Mouse (Mus musculus) limb, embryonic 13.5 days (tissue): Measurements from ENCODE around the gene Trp53inp2. TPM values are rescaled to one million over a fixed set of nuclear protein-coding genes. Genes with fewer than 3 reads are reported as not detected.

Experiments
- ATAC-seq: fragments of 200-750 bp; cut with Nextera tagmentation; 2 replicates; pipeline ENCODE4 v1.8.0; 2017; ENCODE audit warnings: low read depth, moderate number of reproducible peaks, moderate TSS enrichment; ENCODE audit not compliant: low FRiP score
- H3K27ac ChIP-seq: fragments of 300-500 bp; sonication (generic); 2 replicates; pipeline ENCODE4 v1.5.1; 2015; ENCODE audit warnings: inconsistent platforms, mild to moderate bottlenecking, moderate library complexity
- H3K27me3 ChIP-seq: fragments of 300-500 bp; sonication (generic); 2 replicates; pipeline ENCODE4 v1.6.1; 2015; ENCODE audit warnings: mild to moderate bottlenecking, inconsistent platforms
- H3K36me3 ChIP-seq: fragments of 300-500 bp; sonication (generic); 2 replicates; pipeline ENCODE4 v1.6.1; 2015; ENCODE audit warnings: inconsistent platforms, mild to moderate bottlenecking, moderate library complexity
- H3K4me1 ChIP-seq: fragments of 300-500 bp; sonication (generic); 2 replicates; pipeline ENCODE4 v1.6.1; 2015; ENCODE audit warnings: inconsistent platforms
- H3K4me2 ChIP-seq: fragments of 300-500 bp; sonication (generic); replicated peaks from 2 replicates; pipeline ENCODE4 v1.6.1; 2015; ENCODE audit warnings: inconsistent platforms, mild to moderate bottlenecking, moderate library complexity
- H3K4me3 ChIP-seq: fragments of 300-500 bp; sonication (generic); 2 replicates; pipeline ENCODE4 v1.5.1; 2015; ENCODE audit warnings: moderate library complexity, mild to moderate bottlenecking, inconsistent platforms
- H3K9ac ChIP-seq: fragments of 300-500 bp; sonication (generic); 2 replicates; pipeline ENCODE4 v1.6.1; 2015; ENCODE audit warnings: mild to moderate bottlenecking, inconsistent platforms
- H3K9me3 ChIP-seq: fragments of 300-500 bp; sonication (generic); 2 replicates; pipeline ENCODE4 v1.6.1; 2016; ENCODE audit warnings: inconsistent platforms
- WGBS: fragments of 180-500 bp; shearing (Covaris S2); methylation state at CpG from one replicate; pipeline ENCODE4 v1.1.7; 2015; 5-methylcytosine and 5-hydroxymethylcytosine counted together
- polyA plus RNA-seq: library from polyadenylated mRNA; unstranded; fragments of >200 nt; fragmentation: Nextera tagmentation; extraction: Ambion mirVana; gene quantifications from 2 replicates; pipeline ENCODE4 v1.2.1, GENCODE M21; 2015

Trp53inp2 gene
- polyA plus RNA-seq: 17.7 and 20.9 TPM in 2 replicates

DNA sequence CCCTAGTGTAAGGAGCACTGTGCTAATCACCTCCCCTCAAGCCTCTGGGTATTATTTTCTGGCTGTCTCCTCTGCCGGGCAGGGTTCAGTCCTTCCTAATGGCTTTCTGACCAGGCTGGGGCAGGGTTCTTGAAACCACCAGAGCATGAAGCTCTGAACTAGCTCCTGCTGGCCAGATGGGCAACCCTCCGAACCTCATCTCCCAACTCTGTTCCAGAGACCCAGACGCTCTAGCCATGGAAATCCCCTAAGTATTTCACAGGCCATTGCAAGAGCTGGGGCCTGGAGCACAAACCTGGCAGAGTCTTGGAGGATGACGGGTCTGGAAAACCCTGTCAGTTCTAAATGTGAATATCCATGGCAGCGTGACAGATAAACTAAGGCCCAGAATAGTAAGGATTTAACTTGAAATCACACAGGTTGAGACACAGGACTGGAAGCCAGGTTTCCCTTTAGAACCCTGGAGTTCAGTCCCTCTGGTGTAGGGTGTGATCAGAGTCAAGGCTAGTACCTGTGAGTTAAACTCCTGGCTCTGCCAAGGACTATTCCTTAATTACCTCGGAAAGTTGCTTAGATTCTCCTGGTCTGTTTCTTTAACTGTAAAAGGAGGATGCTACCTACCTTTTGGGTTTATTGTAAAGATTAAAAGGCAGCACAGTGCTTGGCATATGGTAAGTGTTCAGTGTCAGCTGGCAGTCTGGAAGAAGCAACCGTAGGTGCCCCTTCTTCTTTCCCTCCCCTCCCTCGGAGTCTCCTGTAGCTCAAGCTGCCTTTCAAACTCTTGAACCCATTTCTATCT is at the start of gene Trp53inp2:
Gene Trp53inp2 (plus strand): TSS at position 799 of the 799 bp plus-strand sequence.
- H3K27me3 ChIP-seq: peaks cover 9% of the 10 kb centered on the region

DNA sequence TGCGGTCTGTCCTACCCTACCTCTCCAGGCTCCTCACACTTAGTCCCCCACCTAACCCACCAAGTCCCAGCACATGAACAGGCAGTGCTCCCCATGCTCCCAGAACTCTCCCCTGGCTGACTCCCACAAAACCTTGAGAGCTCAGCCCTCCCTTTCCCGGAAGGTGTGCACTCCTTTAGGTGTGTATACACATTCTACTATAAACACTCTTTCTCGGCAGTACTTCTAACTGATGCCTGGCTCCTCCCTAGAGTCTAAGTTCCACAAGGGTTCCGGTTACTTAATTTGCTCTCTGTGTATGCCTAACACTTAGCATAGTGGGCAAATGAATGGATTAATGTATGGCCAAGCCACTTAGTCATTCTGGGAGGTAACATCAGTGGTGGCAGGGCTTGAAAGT is 49.5 kb upstream of the Trp53inp2 start:
- H3K4me3 ChIP-seq: no peak overlapping the region
- no peaks in the 10 kb centered on the region for H3K27me3 ChIP-seq
- H3K27ac ChIP-seq: no peak overlapping the region
- H3K9ac ChIP-seq: no peak overlapping the region
- H3K36me3 ChIP-seq: peaks cover 71% of the 10 kb centered on the region
- no peaks in the 10 kb centered on the region for H3K4me1 ChIP-seq
- no peak for ATAC-seq
- no peaks in the 10 kb centered on the region for H3K9me3 ChIP-seq
- no peak overlapping the region for H3K4me2 ChIP-seq
- WGBS: 83% methylated on average over 4 of the region's 4 CpGs

More for the DNA sequence above, at the start of gene Trp53inp2:
- Histone ChIP-seq H3K9ac (peak within 1 kb of the TSS; percentile 90), H3K4me3 (peak within 1 kb of the TSS; percentile 83), H3K9me3 (no peaks in the 10 kb centered on the region), H3K4me2 (peak within 1 kb of the TSS; percentile 78), H3K36me3 (no peaks in the 10 kb centered on the region), H3K4me1 (peaks cover 19% of the 10 kb centered on the region), H3K27ac (peak within 1 kb of the TSS; percentile 96)
- ATAC-seq: no peak
- WGBS: 47% methylated on average over 8 of the region's 8 CpGs

DNA sequence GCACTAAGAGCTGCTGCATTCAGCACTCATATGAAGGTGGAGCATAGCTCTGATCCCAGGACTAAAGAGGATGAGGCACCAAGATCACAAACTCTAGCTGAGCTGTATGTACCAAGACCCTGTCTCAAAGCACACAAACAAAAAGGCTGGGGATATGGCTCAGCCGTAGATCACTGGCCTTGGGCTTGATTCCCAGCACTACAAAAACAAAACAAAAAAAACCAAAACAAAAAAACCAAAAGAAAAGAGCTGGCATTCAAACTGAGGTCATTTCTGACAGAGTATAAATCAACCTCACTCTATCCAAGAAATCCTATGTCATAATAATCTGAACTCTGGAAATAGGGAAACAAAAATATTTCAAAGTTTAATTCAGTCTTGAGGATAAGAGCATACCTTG is 47.4 kb upstream of the Trp53inp2 start:
- no peak for ATAC-seq
- no peak overlapping the region for H3K4me2 ChIP-seq
- no peak overlapping the region for H3K4me3 ChIP-seq
- 91% methylated on average over 1 of the region's 1 CpGs for WGBS
- H3K9ac ChIP-seq: no peak overlapping the region
- no peaks in the 10 kb centered on the region for H3K4me1 ChIP-seq
- peaks cover 58% of the 10 kb centered on the region for H3K36me3 ChIP-seq
- no peaks in the 10 kb centered on the region for H3K27me3 ChIP-seq
- no peak overlapping the region for H3K27ac ChIP-seq
- no peaks in the 10 kb centered on the region for H3K9me3 ChIP-seq

DNA sequence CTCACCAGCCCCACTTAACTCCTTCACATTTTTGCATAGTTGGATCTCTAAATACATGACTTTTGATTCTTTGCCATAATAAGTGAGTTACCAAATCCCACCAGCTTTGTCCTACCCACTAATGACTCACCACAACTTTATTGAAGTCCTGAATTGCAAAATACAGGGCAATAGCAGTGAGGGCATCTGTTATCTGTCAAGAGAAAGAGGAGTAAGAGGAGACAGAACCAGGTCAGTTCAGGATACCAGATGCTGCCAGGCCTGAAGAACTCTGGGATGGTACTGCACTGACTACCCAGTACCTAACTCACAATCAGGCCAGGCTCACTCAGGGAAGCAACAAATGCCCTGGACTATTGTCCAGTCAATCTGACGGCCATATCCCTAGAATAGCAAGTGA is 45.6 kb upstream of the Trp53inp2 start:
- H3K4me1 ChIP-seq: no peaks in the 10 kb centered on the region
- H3K9me3 ChIP-seq: no peaks in the 10 kb centered on the region
- WGBS: 73% methylated on average over 1 of the region's 1 CpGs
- no peak overlapping the region for H3K4me3 ChIP-seq
- H3K36me3 ChIP-seq: peaks cover 54% of the 10 kb centered on the region
- H3K4me2 ChIP-seq: no peak overlapping the region
- H3K27me3 ChIP-seq: no peaks in the 10 kb centered on the region
- H3K27ac ChIP-seq: no peak overlapping the region
- no peak for ATAC-seq
- H3K9ac ChIP-seq: no peak overlapping the region

DNA sequence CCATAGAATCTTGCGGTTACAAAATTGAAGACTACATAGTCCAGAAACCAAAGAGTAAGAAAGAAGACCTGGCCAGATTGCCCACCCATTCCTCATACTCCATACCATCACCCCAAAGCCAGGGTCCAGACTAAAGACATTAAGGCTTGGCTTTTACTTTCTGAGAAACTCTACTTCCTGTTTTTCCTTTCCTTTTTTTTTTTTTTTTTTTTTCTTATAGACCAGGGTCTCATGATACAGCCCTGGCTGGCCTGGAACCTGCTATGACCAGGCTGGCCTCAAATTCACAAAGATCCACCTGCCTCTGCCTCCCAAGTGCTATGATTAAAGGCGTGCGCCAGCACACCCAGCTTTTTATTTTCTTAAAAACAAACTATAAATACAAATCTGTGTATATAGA is 44.6 kb upstream of the Trp53inp2 start:
- no peak for ATAC-seq
- H3K4me1 ChIP-seq: no peaks in the 10 kb centered on the region
- no peak overlapping the region for H3K4me3 ChIP-seq
- H3K36me3 ChIP-seq: peaks cover 45% of the 10 kb centered on the region
- 94% methylated on average over 3 of the region's 3 CpGs for WGBS
- no peaks in the 10 kb centered on the region for H3K27me3 ChIP-seq
- no peaks in the 10 kb centered on the region for H3K9me3 ChIP-seq
- H3K4me2 ChIP-seq: no peak overlapping the region
- H3K9ac ChIP-seq: no peak overlapping the region
- H3K27ac ChIP-seq: no peak overlapping the region

DNA sequence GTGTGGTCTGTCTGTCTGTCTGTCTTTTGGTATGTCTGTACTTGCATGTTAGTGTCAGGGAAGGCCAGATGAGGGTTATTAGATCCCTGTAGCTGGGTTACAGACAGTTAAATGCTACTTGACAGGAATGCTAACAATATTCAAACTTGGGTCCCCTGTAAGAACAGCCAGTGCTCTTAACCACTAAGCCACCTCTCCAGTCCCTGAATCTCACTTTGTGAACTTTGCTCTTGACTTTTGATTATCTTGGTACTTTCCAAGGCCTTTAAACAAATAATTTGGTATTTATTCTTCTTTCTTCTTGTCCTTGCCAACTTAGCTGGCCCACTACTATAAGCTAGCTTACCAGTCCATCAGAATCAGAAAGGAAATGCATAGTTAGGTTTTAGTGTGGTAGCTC is 40.7 kb upstream of the Trp53inp2 start:
- Histone ChIP-seq H3K36me3 (peaks cover 35% of the 10 kb centered on the region), H3K4me1 (no peaks in the 10 kb centered on the region), H3K9me3 (no peaks in the 10 kb centered on the region), H3K4me2 (no peak overlapping the region), H3K9ac (no peak overlapping the region), H3K27ac (no peak overlapping the region), H3K27me3 (no peaks in the 10 kb centered on the region), H3K4me3 (no peak overlapping the region)
- ATAC-seq: no peak

DNA sequence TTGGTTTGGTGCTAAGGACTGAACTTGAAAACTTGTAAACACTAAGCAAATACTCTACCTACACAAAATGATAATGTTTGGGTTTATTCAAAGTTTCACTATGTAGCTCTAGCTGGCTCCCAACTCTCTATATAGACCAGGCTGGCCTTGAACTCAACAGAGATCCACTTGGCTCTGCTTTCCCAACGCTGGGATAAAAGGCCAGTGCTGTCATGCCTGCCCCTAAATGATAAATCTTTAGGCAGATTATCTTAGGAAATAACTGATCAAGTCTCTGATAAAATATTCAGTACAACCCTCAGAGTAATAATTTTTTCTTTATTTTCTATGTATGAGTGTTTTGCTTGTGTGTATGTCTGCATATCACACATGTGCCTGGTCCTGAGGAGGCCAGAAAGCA is 34.2 kb upstream of the Trp53inp2 start:
- Histone ChIP-seq H3K4me2 (no peak overlapping the region), H3K27me3 (no peaks in the 10 kb centered on the region), H3K4me3 (no peak overlapping the region), H3K36me3 (peaks cover 29% of the 10 kb centered on the region), H3K9ac (no peak overlapping the region), H3K9me3 (no peaks in the 10 kb centered on the region), H3K27ac (no peak overlapping the region), H3K4me1 (no peaks in the 10 kb centered on the region)
- ATAC-seq: no peak
- 80% methylated on average over 1 of the region's 1 CpGs for WGBS

DNA sequence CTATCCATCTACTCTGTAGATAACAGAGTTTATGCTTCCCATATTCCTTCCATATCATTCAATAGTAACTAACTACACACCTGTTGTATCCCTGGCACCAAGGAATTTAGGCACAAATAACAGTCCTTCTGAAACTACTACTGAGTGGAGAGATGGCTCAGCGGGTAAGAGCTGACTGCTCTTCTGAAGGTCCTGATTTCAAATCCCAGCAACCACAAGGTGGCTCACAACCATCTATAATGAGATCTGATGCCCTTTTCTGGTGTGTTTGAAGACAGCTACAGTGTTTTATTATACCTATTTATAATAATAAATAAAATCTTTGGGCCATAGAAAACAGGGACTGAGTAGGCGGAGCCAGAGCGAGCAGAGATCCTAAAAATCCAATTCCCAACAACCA is 26.5 kb upstream of the Trp53inp2 start:
- H3K4me3 ChIP-seq: no peak overlapping the region
- H3K27ac ChIP-seq: no peak overlapping the region
- no peaks in the 10 kb centered on the region for H3K9me3 ChIP-seq
- H3K36me3 ChIP-seq: 0 out of 2 replicates have a peak, but pooled peaks cover 3% of the 10 kb centered on the region
- peaks cover 12% of the 10 kb centered on the region for H3K4me1 ChIP-seq
- H3K4me2 ChIP-seq: no peak overlapping the region
- no peaks in the 10 kb centered on the region for H3K27me3 ChIP-seq
- 93% methylated on average over 3 of the region's 3 CpGs for WGBS
- H3K9ac ChIP-seq: no peak overlapping the region
- no peak for ATAC-seq

DNA sequence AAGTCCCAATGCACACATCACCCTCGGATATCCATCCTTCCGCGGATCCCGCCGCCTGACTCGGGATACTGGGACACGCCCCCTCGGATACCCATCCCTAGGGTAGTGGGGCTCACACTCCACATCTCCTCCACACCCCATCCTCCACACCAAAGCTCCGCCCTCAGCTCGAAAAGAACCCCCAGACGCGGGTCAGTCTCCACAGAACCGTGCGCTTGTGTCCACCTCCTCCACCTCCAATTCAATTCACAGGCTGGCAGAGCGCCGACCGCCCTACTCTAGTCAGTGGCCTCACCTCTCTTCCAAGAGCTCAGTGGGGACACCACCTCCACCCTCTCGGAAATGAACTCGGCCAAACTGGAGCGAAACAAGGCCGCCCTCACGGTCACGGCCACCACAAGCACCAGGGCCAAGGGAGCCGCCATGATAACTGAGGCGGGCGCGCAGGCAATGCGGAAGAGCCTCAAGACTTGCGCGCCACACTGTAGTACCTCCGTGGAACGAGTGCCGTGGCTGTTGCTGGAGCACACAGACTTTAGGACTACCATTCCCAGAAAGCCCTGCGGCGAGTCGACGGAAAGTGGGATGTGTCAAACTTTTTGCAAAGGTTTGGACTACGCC is 23.8 kb upstream of the Trp53inp2 start, which contains the start of gene Pigu:
Gene Pigu (minus strand): TSS at position 460 of the 621 bp plus-strand sequence.
- no peaks in the 10 kb centered on the region for H3K36me3 ChIP-seq
- H3K9me3 ChIP-seq: no peaks in the 10 kb centered on the region
- H3K27ac ChIP-seq: peak within 1 kb of the TSS; percentile 58; the same call in 1 of the 2 replicates
- peak; percentile 99 for ATAC-seq
- peaks cover 12% of the 10 kb centered on the region for H3K4me1 ChIP-seq
- H3K9ac ChIP-seq: peak within 1 kb of the TSS; percentile 83
- H3K4me3 ChIP-seq: peak within 1 kb of the TSS; percentile 81
- WGBS: under 1% methylated on average over 38 of the region's 38 CpGs
- peak within 1 kb of the TSS; percentile 81 for H3K4me2 ChIP-seq
- no peaks in the 10 kb centered on the region for H3K27me3 ChIP-seq

DNA sequence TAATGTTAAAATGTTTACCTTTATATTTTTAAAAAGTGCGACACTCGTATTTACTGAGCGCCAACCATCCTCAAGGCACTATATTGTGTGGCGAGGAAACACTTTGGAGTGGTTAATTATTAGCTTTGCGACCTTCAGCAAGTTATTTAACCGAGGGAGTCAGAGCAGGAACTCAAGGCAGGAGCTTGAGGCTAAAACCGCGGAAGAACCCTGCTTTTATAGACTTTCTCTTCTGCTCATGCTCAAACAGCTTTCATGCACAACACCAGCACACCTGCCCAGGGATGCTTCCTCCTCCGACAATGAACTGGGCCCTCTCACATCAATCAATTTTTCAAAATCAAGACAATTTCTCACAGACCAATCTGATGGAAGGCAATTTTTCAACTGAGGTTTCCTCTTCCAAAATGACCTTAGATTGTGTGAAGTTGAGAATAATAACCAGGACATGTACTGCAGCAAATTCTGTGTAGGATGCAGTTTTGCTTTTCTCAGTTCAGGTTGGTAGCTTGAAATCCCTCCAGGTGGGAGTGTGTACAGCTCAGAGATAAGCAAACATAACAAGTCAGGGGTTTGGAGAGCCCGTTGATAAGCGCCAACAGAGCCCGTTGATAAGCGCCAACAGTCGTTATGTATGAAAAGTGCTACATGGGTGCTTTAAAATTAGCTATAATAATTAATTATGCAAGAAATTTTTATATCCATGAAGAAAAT is 23.0 kb upstream of the Trp53inp2 start:
- peak overlapping the region; percentile 81 for H3K4me2 ChIP-seq
- peaks cover 12% of the 10 kb centered on the region for H3K4me1 ChIP-seq
- WGBS: 36% methylated on average over 14 of the region's 14 CpGs
- H3K9ac ChIP-seq: peak overlapping the region; percentile 56
- peak overlapping the region; percentile 58; the same call in 1 of the 2 replicates for H3K27ac ChIP-seq
- peak overlapping the region; percentile 81 for H3K4me3 ChIP-seq
- no peaks in the 10 kb centered on the region for H3K9me3 ChIP-seq
- no peaks in the 10 kb centered on the region for H3K36me3 ChIP-seq
- ATAC-seq: peak; percentile 33; the same call in 1 of the 2 replicates
- no peaks in the 10 kb centered on the region for H3K27me3 ChIP-seq

DNA sequence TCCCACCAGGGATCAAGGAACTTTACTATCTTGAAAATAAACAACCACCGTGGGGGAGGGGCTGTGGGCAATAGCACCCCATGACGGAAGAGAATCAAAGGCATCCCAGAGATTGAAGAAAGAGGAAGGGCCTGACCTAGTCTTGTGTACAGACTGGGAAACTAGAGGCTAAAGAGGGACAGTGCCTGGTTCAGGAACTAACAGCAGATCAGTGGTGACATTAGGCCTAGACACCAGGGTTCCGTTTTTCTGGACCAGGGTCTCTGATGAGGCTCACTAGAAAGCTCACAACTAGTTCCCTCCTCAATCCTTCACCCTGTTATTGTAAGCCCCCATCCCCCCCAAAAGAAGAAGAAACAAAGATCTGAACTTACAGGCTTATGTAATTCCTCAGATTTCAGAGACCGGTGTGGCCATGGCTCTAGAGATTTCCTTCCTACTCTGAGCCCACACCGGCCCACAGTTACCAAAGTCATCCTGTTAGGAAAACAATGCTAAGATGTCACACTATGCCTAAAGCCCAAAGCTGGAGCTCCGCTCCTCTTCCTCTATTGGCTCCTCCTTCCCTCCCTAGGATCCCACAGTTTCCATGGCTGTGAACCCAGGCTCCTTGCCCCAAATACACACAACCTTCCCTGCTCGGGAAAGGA is 13.1 kb upstream of the Trp53inp2 start:
- no peaks in the 10 kb centered on the region for H3K27me3 ChIP-seq
- no peak overlapping the region for H3K4me2 ChIP-seq
- no peak for ATAC-seq
- H3K9me3 ChIP-seq: no peaks in the 10 kb centered on the region
- no peak overlapping the region for H3K9ac ChIP-seq
- no peak overlapping the region for H3K27ac ChIP-seq
- H3K4me1 ChIP-seq: no peaks in the 10 kb centered on the region
- no peaks in the 10 kb centered on the region for H3K36me3 ChIP-seq
- H3K4me3 ChIP-seq: no peak overlapping the region
- whole genome bisulfite sequencing: 85% methylated on average over 7 of the region's 7 CpGs
